ENCODE assay signal across 20 mouse cellular contexts in the genomic region with DNA sequence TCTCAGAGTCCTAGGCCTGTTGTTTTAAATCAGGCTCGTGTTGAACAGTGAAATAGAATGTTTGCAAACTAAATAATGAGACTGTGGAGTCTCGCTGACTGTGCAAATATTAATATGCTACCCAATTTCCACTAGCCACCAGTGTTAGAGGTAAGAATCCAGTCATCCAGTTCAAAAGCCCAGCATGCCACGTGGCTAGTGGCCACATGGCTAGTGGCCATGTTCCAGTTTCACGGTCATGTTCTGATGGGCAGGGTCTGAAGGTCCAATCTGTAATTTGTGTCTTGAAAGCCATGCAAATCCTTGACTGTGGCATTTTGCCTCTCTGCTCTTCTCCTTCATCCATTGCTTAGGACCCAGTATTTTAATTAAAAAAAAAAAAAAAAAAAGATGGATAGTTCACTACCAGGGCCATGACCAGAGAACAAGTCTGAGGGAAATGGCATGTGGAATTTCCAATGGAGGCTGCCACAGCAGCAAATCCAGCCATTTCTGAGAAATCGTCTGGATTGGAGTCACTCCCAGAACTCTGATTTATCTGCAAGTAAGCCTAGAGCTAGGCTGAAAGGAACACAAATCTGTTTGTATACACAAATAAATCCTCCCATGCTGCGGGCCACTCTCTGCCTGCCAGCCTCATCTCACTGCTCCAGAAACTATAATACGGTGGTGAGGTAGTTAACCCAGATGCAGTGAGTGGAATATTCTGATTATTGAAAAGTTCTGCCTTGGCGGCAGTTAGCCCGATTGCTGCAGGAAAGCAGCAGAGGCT. TPM values are rescaled to one million over a fixed set of nuclear protein-coding genes. Genes with fewer than 3 reads are reported as not detected.
DNase-seq lines count a peak whose midpoint lies in the region; ATAC-seq and TF ChIP-seq lines count a peak whose summit lies in the region.
"Had no signal": no experiment of that assay in that cellular context is flagged by ENCODE, and none has a peak within 500 bp of the region (broad histone marks: within the 10 kb centered on the region; RNA-seq: fewer than 3 reads in every experiment).

No protein-coding gene starts in this region.

- no peak for TF ChIP-seq CTCF in lung, embryonic 14.5 days (IDR thresholded peaks at IDR 0.05; ENCODE audit: low read depth)

- no peaks in the 10 kb centered on the region for H3K36me3 ChIP-seq in lung, embryonic 14.5 days (ENCODE audit: insufficient read depth)
- H3K36me3 ChIP-seq: embryonic facial prominence, embryonic 12.5 days; forebrain, embryonic 10.5 days; heart, embryonic 12.5 days; hindbrain, embryonic 12.5 days; limb, embryonic 12.5 days had no signal

- no peaks in the 10 kb centered on the region for H3K4me1 ChIP-seq in lung, embryonic 14.5 days (ENCODE audit: insufficient read depth)

- no peak for DNase-seq in frontal cortex, postnatal 36 days (ENCODE audit: low spot score in 2 of 2)
- DNase-seq in lung, embryonic 14.5 days: peak; percentile 22
- DNase-seq in lung, postnatal 25 days (ENCODE audit: low spot score): no peak
- DNase-seq in cerebellum, adult 11 months: peak; percentile 44
- peak; percentile 46 to 48 for DNase-seq in cerebellum, postnatal 36 days
- DNase-seq in spleen, adult 12 weeks (ENCODE audit: low spot score): no peak
- DNase-seq in heart, postnatal 36 days: no peak
- DNase-seq: adrenal gland, adult 8-10 months; gastrocnemius, postnatal 14 days; kidney, adult 18-20 months; kidney, postnatal 25 days; lung, adult 2 months; right cerebral cortex, postnatal 25 days had no signal

- H3K27ac ChIP-seq in lung, embryonic 14.5 days (ENCODE audit: low read depth): no peak overlapping the region
- H3K27ac ChIP-seq: embryonic facial prominence, embryonic 12.5 days; forebrain, embryonic 10.5 days; hindbrain, embryonic 12.5 days; limb, embryonic 12.5 days had no signal

- peak; percentile 44 for ATAC-seq in frontal cortex, adult (ENCODE audit: low TSS enrichment)
- ATAC-seq in lung, embryonic 14.5 days (ENCODE audit: insufficient read depth): no peak

- no peak overlapping the region for H3K4me2 ChIP-seq in lung, embryonic 14.5 days
- H3K4me2 ChIP-seq: embryonic facial prominence, embryonic 12.5 days; heart, embryonic 12.5 days; hindbrain, embryonic 12.5 days; limb, embryonic 12.5 days had no signal

- no peaks in the 10 kb centered on the region for H3K9me3 ChIP-seq in lung, embryonic 14.5 days (ENCODE audit: low read depth, low read length)
- H3K9me3 ChIP-seq: embryonic facial prominence, embryonic 12.5 days; forebrain, embryonic 10.5 days; heart, embryonic 12.5 days; hindbrain, embryonic 12.5 days; limb, embryonic 12.5 days had no signal

- intact Hi-C loops in heart, postnatal 36 days (cut with DNase I): no loop called here

- 64% methylated on average over 9 of the region's 9 CpGs for WGBS in lung, embryonic 14.5 days

- H3K4me3 ChIP-seq in lung, embryonic 14.5 days (ENCODE audit: low read depth, low read length): no peak overlapping the region
- H3K4me3 ChIP-seq: embryonic facial prominence, embryonic 12.5 days; forebrain, embryonic 10.5 days; heart, embryonic 12.5 days; hindbrain, embryonic 12.5 days; limb, embryonic 12.5 days; megakaryocyte, embryonic 14.5 days had no signal

- no peaks in the 10 kb centered on the region for H3K27me3 ChIP-seq in lung, embryonic 14.5 days (ENCODE audit: insufficient read depth, low read length)
- H3K27me3 ChIP-seq: embryonic facial prominence, embryonic 12.5 days; heart, embryonic 12.5 days; hindbrain, embryonic 12.5 days; limb, embryonic 12.5 days; megakaryocyte, embryonic 14.5 days had no signal

- no peak overlapping the region for H3K9ac ChIP-seq in lung, embryonic 14.5 days
- H3K9ac ChIP-seq: embryonic facial prominence, embryonic 12.5 days; heart, embryonic 12.5 days; hindbrain, embryonic 12.5 days; limb, embryonic 12.5 days had no signal

RNA-seq across cellular contexts. Expression of gene Slc9a9, which starts 35.5 kb away (rescaled TPM):
- 5.0 and 5.1 TPM in 2 replicates for polyA plus RNA-seq in lung, embryonic 14.5 days (2014; fragmentation: Nextera tagmentation; extraction: Ambion mirVana)
- total RNA-seq in heart, postnatal 36 days (2021): 1 to 10 TPM; 2.2 to 2.8 TPM

Comparison
In these comparisons a context has a peak if more than half of its experiments do, and no peak if none do; other contexts are left out.
1. DNase-seq: peak in lung, embryonic 14.5 days (single experiment), cerebellum, adult 11 months (single experiment) and cerebellum, postnatal 36 days (2 of 2); none in frontal cortex, postnatal 36 days (0 of 2), lung, postnatal 25 days (single experiment), spleen, adult 12 weeks (single experiment) and heart, postnatal 36 days (0 of 2).